Mouse (Mus musculus) forebrain, embryonic 10.5 days (tissue): ENCODE results near the gene Ankrd11. TPM values are rescaled to one million over a fixed set of nuclear protein-coding genes. Genes with fewer than 3 reads are reported as not detected.

Experiments
- DNase-seq: peaks from one replicate; pipeline ENCODE4 v3.0.0-alpha.2; 2017; ENCODE audit warnings: low spot score; ENCODE audit errors: extremely low spot score
- H3K27ac ChIP-seq: fragments of 300-500 bp; sonication (generic); 2 replicates; pipeline ENCODE4 v1.5.1; 2016; ENCODE audit warnings: mild to moderate bottlenecking
- H3K27me3 ChIP-seq: fragments of 300-500 bp; sonication (generic); 2 replicates; pipeline ENCODE4 v1.6.1; 2016; ENCODE audit warnings: mild to moderate bottlenecking; ENCODE audit not compliant: poor library complexity, severe bottlenecking
- H3K36me3 ChIP-seq: fragments of 300-500 bp; sonication (generic); replicated peaks from 2 replicates; pipeline ENCODE4 v1.6.1; 2016; ENCODE audit warnings: mild to moderate bottlenecking, moderate library complexity
- H3K4me1 ChIP-seq: fragments of 300-500 bp; sonication (generic); 2 replicates; pipeline ENCODE4 v1.6.1; 2016
- H3K4me3 ChIP-seq: fragments of 300-500 bp; sonication (generic); 2 replicates; pipeline ENCODE4 v1.5.1; 2016; ENCODE audit warnings: mild to moderate bottlenecking, moderate library complexity
- H3K9me3 ChIP-seq: fragments of 300-500 bp; sonication (generic); 2 replicates; pipeline ENCODE4 v1.6.1; 2016; ENCODE audit warnings: mild to moderate bottlenecking, moderate library complexity
- WGBS: fragments of 180-500 bp; shearing (Covaris S2); methylation state at CpG from one replicate; pipeline ENCODE4 v1.1.7; 2016; 5-methylcytosine and 5-hydroxymethylcytosine counted together
- polyA plus RNA-seq: library from polyadenylated mRNA; unstranded; fragments of >200 nt; fragmentation: Nextera tagmentation; extraction: Ambion mirVana; gene quantifications from 2 replicates; pipeline ENCODE4 v1.2.1, GENCODE M21; 2016

The Ankrd11 gene
- polyA plus RNA-seq, 1 experiment from 2014 or later = 33.8 TPM

GRCm38 (mm10) chr8:122904496-122904895, 137.6 kb downstream of the Ankrd11 start:
- Histone ChIP-seq H3K9me3 (no peaks in the 10 kb centered on the region), H3K27ac (no peak overlapping the region), H3K4me1 (peaks cover 45% of the 10 kb centered on the region), H3K27me3 (no peaks in the 10 kb centered on the region), H3K4me3 (no peak overlapping the region), H3K36me3 (peaks cover 58% of the 10 kb centered on the region)
- 91% methylated on average over 11 of the region's 11 CpGs for WGBS
- no peak for DNase-seq

GRCm38 (mm10) chr8:122903002-122903401, 139.1 kb downstream of the Ankrd11 start:
- peaks cover 61% of the 10 kb centered on the region for H3K36me3 ChIP-seq
- H3K27ac ChIP-seq = no peak overlapping the region
- H3K4me3 ChIP-seq = no peak overlapping the region
- H3K4me1 ChIP-seq = peaks cover 45% of the 10 kb centered on the region
- no peaks in the 10 kb centered on the region for H3K9me3 ChIP-seq
- WGBS = 34% methylated on average over 5 of the region's 5 CpGs
- H3K27me3 ChIP-seq = no peaks in the 10 kb centered on the region
- DNase-seq = no peak

DNA sequence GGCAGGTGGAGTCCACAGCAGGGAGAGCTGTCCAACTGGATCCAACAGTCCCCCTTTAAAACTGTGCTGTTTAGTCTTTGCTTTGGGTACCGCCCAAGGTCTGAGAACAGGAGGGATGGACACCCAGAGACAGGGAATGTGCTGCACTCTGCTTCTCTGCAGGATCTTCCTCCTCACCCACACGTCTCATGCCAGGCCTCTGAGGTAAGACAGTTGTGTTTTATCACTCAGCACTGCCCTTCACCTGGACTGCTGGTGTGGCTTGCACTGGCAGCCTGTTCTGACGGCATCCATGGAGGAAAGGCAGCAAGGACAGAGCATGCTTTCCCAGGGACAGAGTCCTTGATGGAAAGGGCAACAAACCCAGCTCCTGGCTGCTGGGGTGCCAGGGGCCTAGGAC, 139.5 kb downstream of the Ankrd11 start:
- DNase-seq = no peak
- peaks cover 61% of the 10 kb centered on the region for H3K36me3 ChIP-seq
- WGBS = 69% methylated on average over 3 of the region's 3 CpGs
- H3K9me3 ChIP-seq = no peaks in the 10 kb centered on the region
- H3K4me1 ChIP-seq = peaks cover 45% of the 10 kb centered on the region
- H3K27me3 ChIP-seq = no peaks in the 10 kb centered on the region
- no peak overlapping the region for H3K4me3 ChIP-seq
- H3K27ac ChIP-seq = no peak overlapping the region

- no peak overlapping the region for H3K4me3 ChIP-seq
- H3K4me1 ChIP-seq = peaks cover 45% of the 10 kb centered on the region
- H3K9me3 ChIP-seq = no peaks in the 10 kb centered on the region
- peaks cover 61% of the 10 kb centered on the region for H3K36me3 ChIP-seq
- H3K27ac ChIP-seq = no peak overlapping the region
- 87% methylated on average over 8 of the region's 8 CpGs for WGBS
- H3K27me3 ChIP-seq = no peaks in the 10 kb centered on the region
- no peak for DNase-seq
Observed at GRCm38 (mm10) chr8:122901892-122902515, 140.1 kb downstream of the Ankrd11 start.

DNA sequence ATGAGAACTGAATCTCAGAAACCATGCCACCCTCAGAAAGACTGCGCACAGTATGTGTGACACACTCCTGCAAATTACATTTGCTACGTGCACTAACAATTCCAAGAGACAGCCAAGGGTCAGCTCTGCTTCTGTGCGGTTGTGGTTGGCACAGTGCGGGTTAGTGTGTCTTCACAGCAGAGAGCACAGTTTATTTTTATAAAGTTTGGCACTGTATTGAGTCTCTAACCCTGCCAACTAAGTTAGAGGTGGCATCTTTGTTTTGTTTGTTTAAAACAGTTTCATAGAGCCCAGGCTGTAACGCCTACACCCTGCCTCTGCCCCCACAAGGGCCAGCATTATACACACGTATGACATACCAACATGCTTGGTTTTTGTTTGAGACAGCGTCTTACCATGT, 140.6 kb downstream of the Ankrd11 start:
- Histone ChIP-seq H3K27me3 (no peaks in the 10 kb centered on the region), H3K9me3 (no peaks in the 10 kb centered on the region), H3K4me1 (peaks cover 44% of the 10 kb centered on the region), H3K36me3 (peaks cover 64% of the 10 kb centered on the region), H3K4me3 (no peak overlapping the region), H3K27ac (no peak overlapping the region)
- 93% methylated on average over 7 of the region's 7 CpGs for WGBS
- DNase-seq = no peak

GRCm38 (mm10) chr8:122899085-122899484, 143.0 kb downstream of the Ankrd11 start:
- no peak for DNase-seq
- H3K9me3 ChIP-seq = no peaks in the 10 kb centered on the region
- no peak overlapping the region for H3K27ac ChIP-seq
- H3K4me1 ChIP-seq = peaks cover 24% of the 10 kb centered on the region
- WGBS = 86% methylated on average over 5 of the region's 5 CpGs
- no peak overlapping the region for H3K4me3 ChIP-seq
- H3K36me3 ChIP-seq = peaks cover 73% of the 10 kb centered on the region
- H3K27me3 ChIP-seq = no peaks in the 10 kb centered on the region

DNA sequence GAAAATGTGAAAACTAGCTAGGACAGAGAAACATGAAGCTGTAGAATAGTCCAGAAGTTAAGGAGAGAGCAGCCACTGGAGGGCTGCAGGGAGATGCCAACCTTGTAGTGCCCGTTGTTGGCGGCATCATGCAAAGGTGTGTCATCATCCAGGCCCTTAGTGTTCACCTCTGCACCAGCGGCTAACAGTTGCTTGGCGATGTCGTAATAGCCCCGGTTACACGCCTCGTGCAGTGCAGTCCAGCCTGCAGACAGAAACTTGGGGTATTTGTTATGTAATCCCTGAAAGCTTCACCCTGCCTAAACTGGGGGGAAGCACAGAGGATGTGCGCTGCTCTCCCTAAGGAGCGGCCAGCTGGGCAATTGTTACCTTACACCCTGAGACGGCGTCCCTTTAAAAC, 143.6 kb downstream of the Ankrd11 start:
- H3K27ac ChIP-seq = no peak overlapping the region
- DNase-seq = no peak
- no peaks in the 10 kb centered on the region for H3K9me3 ChIP-seq
- H3K4me1 ChIP-seq = peaks cover 18% of the 10 kb centered on the region
- H3K4me3 ChIP-seq = no peak overlapping the region
- H3K27me3 ChIP-seq = no peaks in the 10 kb centered on the region
- WGBS = 93% methylated on average over 12 of the region's 12 CpGs
- H3K36me3 ChIP-seq = peaks cover 80% of the 10 kb centered on the region

DNA sequence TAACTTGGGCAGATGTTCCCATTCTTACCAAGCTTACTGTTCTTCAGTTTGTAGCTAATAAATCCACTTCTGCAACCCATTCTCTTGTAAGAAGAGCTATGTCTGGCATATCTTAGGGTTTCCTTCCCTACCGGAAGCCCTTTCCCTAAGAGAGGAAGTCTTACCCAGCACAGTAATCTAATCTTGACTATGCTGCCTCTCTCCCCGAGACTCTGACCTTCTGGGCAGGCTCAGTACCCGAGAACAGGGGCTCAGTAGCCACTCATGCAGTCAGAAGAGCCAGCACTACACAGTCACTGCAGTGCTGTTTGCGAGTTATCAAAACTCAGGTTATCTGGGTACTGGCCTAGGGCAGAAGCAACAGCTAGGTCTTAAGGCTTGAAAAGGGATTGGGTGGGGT, 144.1 kb downstream of the Ankrd11 start:
- H3K27me3 ChIP-seq = no peaks in the 10 kb centered on the region
- H3K27ac ChIP-seq = no peak overlapping the region
- H3K36me3 ChIP-seq = peaks cover 84% of the 10 kb centered on the region
- no peaks in the 10 kb centered on the region for H3K9me3 ChIP-seq
- WGBS = 93% methylated on average over 4 of the region's 4 CpGs
- DNase-seq = no peak
- H3K4me3 ChIP-seq = no peak overlapping the region
- H3K4me1 ChIP-seq = peaks cover 13% of the 10 kb centered on the region

GRCm38 (mm10) chr8:122897200-122897599, 144.9 kb downstream of the Ankrd11 start:
- peaks cover 89% of the 10 kb centered on the region for H3K36me3 ChIP-seq
- no peak overlapping the region for H3K27ac ChIP-seq

GRCm38 (mm10) chr8:122896317-122896716, 145.8 kb downstream of the Ankrd11 start:
- Histone ChIP-seq H3K4me1 (no peaks in the 10 kb centered on the region), H3K27me3 (no peaks in the 10 kb centered on the region), H3K4me3 (no peak overlapping the region), H3K9me3 (no peaks in the 10 kb centered on the region), H3K27ac (no peak overlapping the region), H3K36me3 (peaks cover 97% of the 10 kb centered on the region)
- no peak for DNase-seq
- 95% methylated on average over 11 of the region's 11 CpGs for WGBS

More at GRCm38 (mm10) chr8:122897200-122897599, 144.9 kb downstream of the Ankrd11 start:
- Histone ChIP-seq H3K4me3 (no peak overlapping the region), H3K4me1 (peaks cover 5% of the 10 kb centered on the region; the same call in 1 of the 2 replicates), H3K9me3 (no peaks in the 10 kb centered on the region), H3K27me3 (no peaks in the 10 kb centered on the region)
- no peak for DNase-seq
- 93% methylated on average over 8 of the region's 8 CpGs for WGBS

- H3K27ac ChIP-seq = no peak overlapping the region
- H3K27me3 ChIP-seq = no peaks in the 10 kb centered on the region
- no peaks in the 10 kb centered on the region for H3K4me1 ChIP-seq
- H3K36me3 ChIP-seq = peaks cover 100% of the 10 kb centered on the region
- no peaks in the 10 kb centered on the region for H3K9me3 ChIP-seq
- no peak for DNase-seq
- H3K4me3 ChIP-seq = no peak overlapping the region
- 94% methylated on average over 12 of the region's 12 CpGs for WGBS
Observed at GRCm38 (mm10) chr8:122893451-122893850, 148.6 kb downstream of the Ankrd11 start.

GRCm38 (mm10) chr8:122891440-122891839, 150.6 kb downstream of the Ankrd11 start:
- H3K36me3 ChIP-seq = peaks cover 100% of the 10 kb centered on the region
- no peaks in the 10 kb centered on the region for H3K4me1 ChIP-seq
- no peaks in the 10 kb centered on the region for H3K27me3 ChIP-seq
- DNase-seq = no peak
- no peaks in the 10 kb centered on the region for H3K9me3 ChIP-seq
- whole genome bisulfite sequencing = 88% methylated on average over 12 of the region's 12 CpGs
- H3K27ac ChIP-seq = no peak overlapping the region
- no peak overlapping the region for H3K4me3 ChIP-seq

GRCm38 (mm10) chr8:122883671-122884070, 158.4 kb downstream of the Ankrd11 start:
- H3K36me3 ChIP-seq = peaks cover 76% of the 10 kb centered on the region
- DNase-seq = no peak
- WGBS = 88% methylated on average over 10 of the region's 10 CpGs
- no peaks in the 10 kb centered on the region for H3K9me3 ChIP-seq
- peaks cover 11% of the 10 kb centered on the region for H3K4me1 ChIP-seq
- no peak overlapping the region for H3K4me3 ChIP-seq
- no peak overlapping the region for H3K27ac ChIP-seq
- H3K27me3 ChIP-seq = no peaks in the 10 kb centered on the region

GRCm38 (mm10) chr8:122880302-122880701, 161.8 kb downstream of the Ankrd11 start:
- Histone ChIP-seq H3K27me3 (no peaks in the 10 kb centered on the region), H3K9me3 (no peaks in the 10 kb centered on the region), H3K4me1 (peaks cover 21% of the 10 kb centered on the region), H3K36me3 (peaks cover 42% of the 10 kb centered on the region), H3K27ac (no peak overlapping the region), H3K4me3 (no peak overlapping the region)
- WGBS = 49% methylated on average over 3 of the region's 3 CpGs
- DNase-seq = no peak
